Mouse (Mus musculus): ENCODE results near the gene Dnm3. TPM values are rescaled to one million over a fixed set of nuclear protein-coding genes. Genes with fewer than 3 reads are reported as not detected.
A peak's percentile ranks its signal among the peaks of the same experiment; 100 is the strongest.

Dnm3 gene
- polyA plus RNA-seq, 1 experiment from 2014 or later: 67.6 TPM

DNA sequence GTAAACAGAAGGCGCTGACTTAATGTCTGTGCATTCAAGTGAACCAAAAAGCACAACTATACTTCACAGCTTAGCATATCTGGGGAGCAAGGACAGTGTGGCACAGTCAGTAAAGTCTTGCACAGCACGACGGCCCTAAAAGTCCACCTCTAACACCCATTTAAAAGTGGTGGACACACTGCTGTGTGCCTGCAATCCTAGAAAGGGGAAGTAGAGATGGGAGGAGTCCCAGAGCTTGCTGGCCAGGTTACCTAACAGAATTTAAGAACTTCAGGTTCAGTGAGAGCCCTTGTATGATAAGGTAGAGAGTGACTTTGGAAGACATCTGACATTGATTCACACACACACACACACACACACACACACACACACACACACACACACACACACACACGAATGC lies 426.1 kb downstream of the Dnm3 start:
- Histone ChIP-seq H3K36me3 (replicated peaks) (no peaks in the 10 kb centered on the region), H3K27ac (no peak overlapping the region), H3K27me3 (replicated peaks) (no peaks in the 10 kb centered on the region), H3K4me2 (no peak overlapping the region), H3K9ac (no peak overlapping the region), H3K4me3 (no peak overlapping the region), H3K4me1 (peaks cover 14% of the 10 kb centered on the region), H3K9me3 (no peaks in the 10 kb centered on the region)
- no peak for ATAC-seq (replicated peaks)
- 94% methylated on average over 4 of the region's 4 CpGs for WGBS

GRCm38 (mm10) chr1:162047673-162048072 lies 430.2 kb downstream of the Dnm3 start:
- no peak overlapping the region for H3K4me3 ChIP-seq
- ATAC-seq (replicated peaks): no peak
- no peaks in the 10 kb centered on the region for H3K36me3 ChIP-seq (replicated peaks)
- H3K4me1 ChIP-seq: peaks cover 4% of the 10 kb centered on the region; the same call in 1 of the 2 replicates
- H3K4me2 ChIP-seq: no peak overlapping the region
- H3K9ac ChIP-seq: no peak overlapping the region
- H3K27me3 ChIP-seq (replicated peaks): no peaks in the 10 kb centered on the region
- WGBS: 83% methylated on average over 7 of the region's 7 CpGs
- H3K9me3 ChIP-seq: no peaks in the 10 kb centered on the region
- H3K27ac ChIP-seq: no peak overlapping the region

DNA sequence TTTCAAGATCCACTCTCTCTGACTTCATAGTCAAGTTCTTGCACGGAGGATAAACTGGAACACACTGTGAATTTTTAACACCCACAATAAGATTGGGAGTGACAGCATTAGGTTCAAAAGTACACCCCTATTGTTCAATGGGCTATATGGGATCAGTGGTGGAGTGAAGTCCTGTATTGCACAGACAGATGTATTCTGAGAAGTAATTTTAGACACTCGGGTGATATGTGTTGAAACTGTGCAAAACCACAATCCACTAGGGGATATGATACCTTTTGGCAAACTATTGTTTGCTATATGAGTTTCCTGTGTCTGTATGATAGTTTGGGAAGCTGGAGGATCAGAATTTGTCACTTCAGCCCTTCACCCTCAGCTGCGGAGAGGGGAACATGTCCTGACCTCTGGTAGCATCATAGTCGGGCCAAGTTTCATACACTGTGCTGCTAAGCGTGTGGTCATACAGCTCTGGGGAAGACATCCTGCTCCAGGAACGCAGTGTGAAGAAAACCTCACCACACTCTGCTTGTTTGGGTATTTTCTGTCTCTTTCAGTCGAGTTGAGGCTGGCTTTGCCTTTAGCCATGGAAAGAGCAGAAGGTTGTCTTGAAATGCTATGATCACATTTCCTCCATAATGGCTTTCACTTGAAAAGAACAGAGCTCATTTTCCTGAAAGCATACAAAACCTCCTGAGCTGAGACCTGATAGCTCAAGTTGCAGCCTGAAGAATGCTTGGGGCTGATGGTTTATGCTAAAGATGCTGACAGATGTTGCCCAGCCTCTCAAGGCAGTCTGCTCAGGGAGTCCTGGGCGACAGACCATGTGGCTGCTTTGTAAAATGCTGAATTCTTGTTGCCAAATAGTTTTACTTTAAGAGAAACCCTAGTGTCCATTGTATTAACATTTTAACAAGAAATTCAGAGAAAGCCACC lies 433.8 kb downstream of the Dnm3 start:
- Histone ChIP-seq H3K27ac (no peak overlapping the region), H3K4me2 (no peak overlapping the region), H3K36me3 (replicated peaks) (no peaks in the 10 kb centered on the region), H3K9ac (no peak overlapping the region), H3K9me3 (no peaks in the 10 kb centered on the region), H3K4me3 (no peak overlapping the region), H3K27me3 (replicated peaks) (no peaks in the 10 kb centered on the region), H3K4me1 (no peaks in the 10 kb centered on the region)
- WGBS: 73% methylated on average over 8 of the region's 8 CpGs
- no peak for ATAC-seq (replicated peaks)

DNA sequence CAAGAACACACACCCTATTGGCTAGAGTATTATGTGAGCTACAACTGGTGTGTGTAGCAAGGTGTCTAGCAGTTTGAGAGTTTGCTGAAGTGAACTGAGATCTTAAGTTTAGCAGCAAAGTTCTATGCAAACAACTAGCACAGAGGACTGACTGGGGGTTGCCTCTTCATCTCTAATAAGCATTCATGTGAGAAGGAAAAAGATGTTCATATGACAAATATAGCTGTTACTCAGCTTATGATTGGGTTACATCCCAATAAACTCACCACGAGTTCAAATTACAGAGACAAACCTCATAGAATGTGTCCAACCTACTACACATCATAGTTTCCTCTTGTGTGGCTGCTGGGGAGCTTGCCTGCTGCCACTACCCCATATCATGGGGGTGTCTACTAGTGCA lies 434.6 kb downstream of the Dnm3 start:
- Histone ChIP-seq H3K9ac (no peak overlapping the region), H3K27ac (no peak overlapping the region)

GRCm38 (mm10) chr1:162042384-162042783 lies 435.4 kb downstream of the Dnm3 start:
- H3K4me2 ChIP-seq: no peak overlapping the region
- no peak overlapping the region for H3K4me3 ChIP-seq
- no peaks in the 10 kb centered on the region for H3K9me3 ChIP-seq
- no peaks in the 10 kb centered on the region for H3K36me3 ChIP-seq (replicated peaks)
- no peaks in the 10 kb centered on the region for H3K27me3 ChIP-seq (replicated peaks)
- peaks cover 6% of the 10 kb centered on the region for H3K4me1 ChIP-seq
- ATAC-seq (replicated peaks): no peak
- 82% methylated on average over 5 of the region's 5 CpGs for WGBS
- no peak overlapping the region for H3K9ac ChIP-seq
- H3K27ac ChIP-seq: no peak overlapping the region

More for the DNA sequence above, 434.6 kb downstream of the Dnm3 start:
- no peak for ATAC-seq (replicated peaks)
- H3K4me1 ChIP-seq: no peaks in the 10 kb centered on the region
- H3K4me3 ChIP-seq: no peak overlapping the region
- no peaks in the 10 kb centered on the region for H3K36me3 ChIP-seq (replicated peaks)
- WGBS: 71% methylated on average over 1 of the region's 1 CpGs
- no peak overlapping the region for H3K4me2 ChIP-seq
- no peaks in the 10 kb centered on the region for H3K27me3 ChIP-seq (replicated peaks)
- H3K9me3 ChIP-seq: no peaks in the 10 kb centered on the region

DNA sequence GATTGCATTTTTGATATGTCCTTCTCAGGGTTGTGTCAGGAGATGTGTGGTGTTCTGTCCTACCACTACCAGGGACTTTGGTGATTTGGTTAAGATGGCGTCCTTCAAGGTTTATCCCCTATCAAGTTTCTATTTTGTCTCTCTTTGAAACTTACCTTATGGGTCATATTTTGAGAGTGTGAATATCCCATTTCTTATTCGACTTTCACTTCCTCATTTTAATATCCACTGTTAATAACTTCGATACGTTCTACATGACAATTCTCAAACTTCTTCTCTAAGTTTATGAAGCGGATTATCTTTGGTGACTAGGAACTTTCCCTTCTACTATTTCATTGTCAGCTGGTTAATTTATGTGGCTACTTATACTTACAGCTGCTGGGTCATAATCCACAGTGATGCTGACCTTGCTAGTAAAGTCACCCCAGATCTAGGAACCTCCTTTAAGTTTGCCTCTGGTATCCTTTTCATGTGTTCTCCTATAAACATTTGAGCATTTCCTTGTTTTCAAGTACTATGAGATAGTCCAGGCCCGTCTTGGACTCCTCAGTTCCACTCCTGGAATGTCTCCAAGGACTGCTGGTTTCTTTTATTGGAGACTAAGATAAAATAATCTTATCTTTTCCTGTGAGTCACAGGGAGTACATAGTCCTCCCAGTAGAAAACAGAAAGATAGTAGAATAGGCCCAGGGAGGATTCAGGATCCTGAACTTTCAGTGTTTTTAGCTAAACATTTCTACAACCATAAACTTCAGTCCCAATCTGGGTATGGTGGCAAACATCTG lies 437.2 kb downstream of the Dnm3 start:
- no peak for ATAC-seq (replicated peaks)
- H3K4me3 ChIP-seq: no peak overlapping the region
- 89% methylated on average over 6 of the region's 6 CpGs for WGBS
- peaks cover 6% of the 10 kb centered on the region for H3K4me1 ChIP-seq
- H3K27ac ChIP-seq: no peak overlapping the region
- H3K4me2 ChIP-seq: no peak overlapping the region
- no peaks in the 10 kb centered on the region for H3K36me3 ChIP-seq (replicated peaks)
- H3K9ac ChIP-seq: no peak overlapping the region
- H3K27me3 ChIP-seq (replicated peaks): no peaks in the 10 kb centered on the region
- H3K9me3 ChIP-seq: no peaks in the 10 kb centered on the region

DNA sequence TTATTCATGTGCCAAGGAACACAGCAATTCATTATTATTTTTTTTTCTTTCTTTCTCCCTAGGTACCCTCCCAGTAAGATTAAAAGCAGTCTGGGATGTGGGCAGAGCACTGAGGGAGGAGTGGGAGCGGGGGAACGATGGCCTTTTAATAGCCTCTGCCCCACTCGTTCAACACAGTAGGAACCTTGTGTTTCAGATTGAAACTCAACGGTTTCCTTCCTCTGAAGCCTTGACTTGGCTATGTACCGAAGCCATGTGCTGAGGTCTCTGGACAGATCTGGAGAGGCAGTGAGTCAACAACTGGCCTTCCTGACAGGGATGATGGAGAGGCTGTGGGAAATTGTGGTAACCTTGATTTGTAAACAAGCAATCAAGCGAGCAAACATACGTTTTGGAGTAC lies 438.0 kb downstream of the Dnm3 start:
- H3K4me2 ChIP-seq: no peak overlapping the region
- WGBS: 71% methylated on average over 7 of the region's 7 CpGs
- no peaks in the 10 kb centered on the region for H3K36me3 ChIP-seq (replicated peaks)
- no peaks in the 10 kb centered on the region for H3K9me3 ChIP-seq
- ATAC-seq (replicated peaks): no peak
- H3K4me3 ChIP-seq: no peak overlapping the region
- H3K27ac ChIP-seq: no peak overlapping the region
- H3K27me3 ChIP-seq (replicated peaks): no peaks in the 10 kb centered on the region
- no peak overlapping the region for H3K9ac ChIP-seq
- H3K4me1 ChIP-seq: peaks cover 6% of the 10 kb centered on the region

- WGBS: 80% methylated on average over 9 of the region's 9 CpGs
- ATAC-seq (replicated peaks): no peak
- H3K4me3 ChIP-seq: no peak overlapping the region
Measured at GRCm38 (mm10) chr1:162039011-162039595, 438.7 kb downstream of the Dnm3 start.

GRCm38 (mm10) chr1:162038431-162038830 lies 439.4 kb downstream of the Dnm3 start:
- WGBS: 76% methylated on average over 5 of the region's 5 CpGs

More at GRCm38 (mm10) chr1:162039011-162039595, 438.7 kb downstream of the Dnm3 start:
- H3K4me2 ChIP-seq: no peak overlapping the region
- H3K36me3 ChIP-seq (replicated peaks): no peaks in the 10 kb centered on the region
- H3K27ac ChIP-seq: no peak overlapping the region
- no peaks in the 10 kb centered on the region for H3K27me3 ChIP-seq (replicated peaks)
- H3K4me1 ChIP-seq: peaks cover 6% of the 10 kb centered on the region
- no peaks in the 10 kb centered on the region for H3K9me3 ChIP-seq
- no peak overlapping the region for H3K9ac ChIP-seq

GRCm38 (mm10) chr1:162037968-162038421 lies 439.8 kb downstream of the Dnm3 start:
- WGBS: 57% methylated on average over 10 of the region's 10 CpGs
- ATAC-seq (replicated peaks): peak; percentile 61
- no peak overlapping the region for H3K9ac ChIP-seq
- H3K36me3 ChIP-seq (replicated peaks): no peaks in the 10 kb centered on the region
- H3K4me3 ChIP-seq: no peak overlapping the region
- no peaks in the 10 kb centered on the region for H3K9me3 ChIP-seq
- peak overlapping the region; percentile 42; the same call in 1 of the 2 replicates for H3K27ac ChIP-seq
- no peaks in the 10 kb centered on the region for H3K27me3 ChIP-seq (replicated peaks)
- H3K4me1 ChIP-seq: peaks cover 6% of the 10 kb centered on the region
- no peak overlapping the region for H3K4me2 ChIP-seq

More at GRCm38 (mm10) chr1:162038431-162038830, 439.4 kb downstream of the Dnm3 start:
- Histone ChIP-seq H3K9ac (no peak overlapping the region), H3K4me1 (peaks cover 6% of the 10 kb centered on the region), H3K9me3 (no peaks in the 10 kb centered on the region), H3K27ac (no peak overlapping the region), H3K4me2 (no peak overlapping the region), H3K27me3 (replicated peaks) (no peaks in the 10 kb centered on the region), H3K4me3 (no peak overlapping the region), H3K36me3 (replicated peaks) (no peaks in the 10 kb centered on the region)
- peak; percentile 3; the same call in 1 of the 2 replicates for ATAC-seq (replicated peaks)

DNA sequence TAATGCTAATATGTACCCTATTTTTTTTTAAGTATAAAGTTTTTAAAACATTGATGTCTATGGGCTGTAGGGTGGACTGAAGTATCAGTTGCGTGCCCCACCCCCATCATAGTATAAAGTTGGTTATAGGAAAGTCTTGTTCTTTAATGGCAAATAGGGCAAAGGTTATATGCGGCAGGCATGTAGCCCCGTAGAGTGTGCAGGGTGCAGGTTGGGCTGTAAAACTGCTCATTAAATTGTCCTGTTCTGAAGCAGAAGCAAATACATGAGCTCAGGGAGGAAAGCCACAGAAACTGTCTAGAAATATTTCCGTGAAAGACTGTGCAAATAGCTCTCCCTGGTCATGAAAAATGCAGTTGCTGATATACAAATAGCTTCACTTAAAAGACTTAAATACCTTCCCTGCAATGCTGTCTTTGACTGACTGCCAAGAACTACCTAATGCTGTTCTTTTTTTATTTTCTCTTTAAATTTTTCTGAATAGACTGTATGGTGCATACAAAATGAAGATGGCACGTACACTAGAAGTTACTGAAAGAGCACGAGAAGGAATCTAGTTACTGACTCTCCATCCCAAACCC lies 440.6 kb downstream of the Dnm3 start:
- WGBS: 59% methylated on average over 6 of the region's 6 CpGs
- H3K9me3 ChIP-seq: no peaks in the 10 kb centered on the region
- H3K4me3 ChIP-seq: no peak overlapping the region
- H3K9ac ChIP-seq: no peak overlapping the region
- peaks cover 6% of the 10 kb centered on the region for H3K4me1 ChIP-seq
- H3K4me2 ChIP-seq: no peak overlapping the region
- 0 out of 2 replicates have a peak overlapping the region, but pooled peaks have one; percentile 42 for H3K27ac ChIP-seq
- no peaks in the 10 kb centered on the region for H3K36me3 ChIP-seq (replicated peaks)
- ATAC-seq (replicated peaks): no peak; the same call in 1 of the 2 replicates
- no peaks in the 10 kb centered on the region for H3K27me3 ChIP-seq (replicated peaks)

DNA sequence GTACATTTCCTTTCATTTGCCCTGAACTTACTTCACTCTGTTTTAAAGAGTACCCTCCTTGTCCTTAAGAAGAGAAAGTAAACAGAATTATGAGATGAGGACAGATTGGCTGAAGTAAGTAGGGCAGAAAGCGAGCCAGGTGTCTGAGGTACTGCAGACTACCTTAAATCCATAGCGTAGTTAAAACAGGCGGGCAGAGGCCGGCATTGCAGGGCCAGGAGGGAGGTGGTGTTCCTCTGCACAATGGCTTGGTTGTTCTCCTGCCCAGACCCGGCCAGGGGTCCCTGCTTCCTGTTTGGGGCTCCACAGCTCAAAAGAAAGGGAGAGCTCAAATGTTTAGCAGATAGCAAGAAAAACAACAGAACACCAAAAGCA lies 441.4 kb downstream of the Dnm3 start:
- no peaks in the 10 kb centered on the region for H3K27me3 ChIP-seq (replicated peaks)
- no peak for ATAC-seq (replicated peaks)
- WGBS: 42% methylated on average over 5 of the region's 5 CpGs
- H3K4me2 ChIP-seq: no peak overlapping the region
- H3K4me3 ChIP-seq: no peak overlapping the region
- no peaks in the 10 kb centered on the region for H3K9me3 ChIP-seq
- H3K36me3 ChIP-seq (replicated peaks): no peaks in the 10 kb centered on the region
- H3K4me1 ChIP-seq: peaks cover 6% of the 10 kb centered on the region
- H3K27ac ChIP-seq: no peak overlapping the region
- no peak overlapping the region for H3K9ac ChIP-seq
